Mouse (Mus musculus) G1E (cell line): Measurements from ENCODE around the gene Eed.

Experiments used
- CTCF ChIP-seq: IDR thresholded peaks from 2 replicates; pipeline ENCODE4 v1.5.1; 2012; ENCODE audit warnings: low read depth, low read length, inconsistent platforms, mixed read lengths
- GATA1 ChIP-seq: IDR thresholded peaks from 2 replicates; pipeline ENCODE4 v1.6.1; 2012; ENCODE audit warnings: borderline replicate concordance, low read length, inconsistent platforms, mixed read lengths
- GATA2 ChIP-seq: IDR thresholded peaks from 2 replicates; pipeline ENCODE4 v1.6.1; 2012; ENCODE audit warnings: low read depth, low read length, inconsistent platforms, borderline replicate concordance
- POLR2AphosphoS5 ChIP-seq: IDR thresholded peaks from 2 replicates; pipeline ENCODE4 v1.6.1; 2012; ENCODE audit warnings: low read depth, low read length, inconsistent platforms; ENCODE audit not compliant: insufficient replicate concordance

- TF ChIP-seq GATA1 = no peak
- TF ChIP-seq CTCF = peak; percentile 47; the same call in 1 of the 2 replicates
- TF ChIP-seq GATA2 = no peak
- no peak for TF ChIP-seq POLR2AphosphoS5
Observed at GRCm38 (mm10) chr7:89998006-89998623, 17.3 kb upstream of the Eed start.
